Mouse (Mus musculus): ENCODE data around the gene Camk2d. TPM values are rescaled to one million over a fixed set of nuclear protein-coding genes. Genes with fewer than 3 reads are reported as not detected.

Camk2d gene
- polyA plus RNA-seq, 2 experiments from 2014 or later = 62.2 to 75.6 TPM

- ATAC-seq = peak; percentile 34
Observed at GRCm38 (mm10) chr3:126822374-126822773, 226.3 kb downstream of the Camk2d start.

GRCm38 (mm10) chr3:126824930-126825329 is 228.8 kb downstream of the Camk2d start:
- ATAC-seq = peak; percentile 91

DNA sequence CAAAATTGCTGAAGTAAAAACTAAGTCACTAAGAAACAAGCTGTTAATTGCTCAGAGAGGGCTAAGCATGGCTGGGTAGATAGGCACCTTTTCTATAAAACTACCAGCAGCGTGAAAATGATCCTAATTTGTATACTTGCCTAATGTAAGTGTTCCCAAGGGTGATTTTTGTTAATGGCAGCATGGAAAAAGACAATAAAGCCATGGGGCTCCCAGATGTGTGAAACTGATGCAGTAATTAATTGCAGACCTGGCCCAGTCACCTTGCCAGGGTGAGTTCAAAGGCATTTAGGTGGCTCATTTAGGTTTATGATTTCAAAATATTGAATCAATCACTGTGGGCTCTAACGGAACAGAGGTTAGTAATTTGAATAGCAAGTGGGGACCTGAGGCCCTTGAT is 230.1 kb downstream of the Camk2d start:
- no peak for ATAC-seq

- ATAC-seq = no peak
Observed at GRCm38 (mm10) chr3:126827900-126828299, 231.8 kb downstream of the Camk2d start.

DNA sequence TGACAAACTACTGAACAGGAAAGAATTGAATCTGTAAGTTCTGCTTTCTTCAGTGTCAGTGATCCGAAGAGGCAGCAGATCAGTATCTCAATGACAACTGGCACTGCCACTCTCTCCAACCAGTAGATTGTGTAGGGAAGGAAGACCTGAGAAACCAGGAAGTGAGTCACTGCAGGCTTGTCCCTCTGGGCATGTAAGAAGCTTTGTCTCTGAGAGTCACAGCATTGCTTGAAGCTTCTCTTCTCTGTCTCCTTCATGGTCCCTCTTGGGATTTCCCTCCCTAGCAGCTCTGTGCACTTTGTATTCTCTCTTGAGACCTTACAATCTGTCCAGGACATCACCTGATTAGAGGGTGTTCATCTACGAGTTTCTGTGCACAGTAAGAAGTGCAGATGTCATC is 233.7 kb downstream of the Camk2d start:
- ATAC-seq = no peak

DNA sequence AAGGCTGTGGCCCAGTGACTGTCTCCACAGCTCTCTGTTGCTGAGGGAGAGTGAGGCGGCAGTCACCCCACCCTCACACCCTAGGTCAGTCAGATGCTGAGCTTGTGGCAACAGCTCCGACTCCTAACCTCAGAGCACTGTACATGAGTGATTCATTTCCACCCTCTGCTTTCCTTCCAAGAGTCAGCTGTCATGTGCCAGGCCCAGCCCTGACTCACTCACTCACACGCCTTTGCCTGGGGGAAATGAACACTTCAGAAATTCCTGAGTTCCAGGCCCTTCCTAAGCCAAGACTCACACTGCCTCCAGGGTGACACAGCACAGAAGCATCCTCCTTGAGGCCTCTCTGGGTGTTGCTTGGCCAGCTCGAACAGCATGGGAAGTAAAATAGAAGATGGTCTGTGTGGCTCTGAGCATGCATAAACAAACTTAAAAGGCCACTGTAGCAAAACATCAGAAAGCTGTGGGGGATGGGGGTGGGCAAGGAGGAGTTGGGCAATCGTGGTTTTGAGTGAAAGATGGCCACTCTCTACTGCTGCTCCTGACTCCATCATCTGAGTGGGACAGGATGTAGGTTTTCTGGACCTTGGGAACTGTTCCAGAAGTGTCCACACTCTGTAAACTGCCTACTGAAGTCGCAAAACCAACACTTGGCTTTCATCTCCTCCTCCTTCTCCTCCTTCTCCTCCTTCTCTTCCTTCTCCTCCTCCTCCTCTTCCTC is 235.5 kb downstream of the Camk2d start:
- no peak for ATAC-seq

DNA sequence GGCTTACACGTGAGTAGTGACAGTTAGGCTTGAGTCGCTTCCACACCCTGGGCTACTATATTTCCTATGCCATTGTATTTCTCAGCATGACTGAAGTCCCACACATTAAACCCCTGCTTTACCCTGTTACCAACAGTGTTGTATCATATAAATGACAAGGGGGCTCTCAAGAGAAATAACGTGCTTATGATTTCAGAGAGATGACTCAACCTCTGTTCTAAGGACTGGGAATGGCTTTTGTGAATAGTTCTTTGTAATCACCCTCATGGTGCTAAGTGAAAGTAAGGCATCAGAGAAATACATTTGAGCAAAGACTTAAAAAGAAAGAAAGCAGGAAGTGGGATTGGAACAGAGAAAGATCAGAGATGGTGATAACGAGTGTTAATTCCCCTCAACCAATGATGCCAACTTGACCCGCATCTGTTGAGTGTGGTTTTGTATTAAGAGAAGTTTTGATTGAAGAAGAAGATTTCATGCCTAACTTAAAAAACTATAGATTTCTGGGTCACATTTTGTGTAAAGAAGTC is 238.6 kb downstream of the Camk2d start:
- peak; percentile 82 for ATAC-seq

GRCm38 (mm10) chr3:126842780-126843179 is 246.7 kb downstream of the Camk2d start:
- ATAC-seq = no peak

- no peak for ATAC-seq
Observed at GRCm38 (mm10) chr3:126844809-126845208, 248.7 kb downstream of the Camk2d start.

DNA sequence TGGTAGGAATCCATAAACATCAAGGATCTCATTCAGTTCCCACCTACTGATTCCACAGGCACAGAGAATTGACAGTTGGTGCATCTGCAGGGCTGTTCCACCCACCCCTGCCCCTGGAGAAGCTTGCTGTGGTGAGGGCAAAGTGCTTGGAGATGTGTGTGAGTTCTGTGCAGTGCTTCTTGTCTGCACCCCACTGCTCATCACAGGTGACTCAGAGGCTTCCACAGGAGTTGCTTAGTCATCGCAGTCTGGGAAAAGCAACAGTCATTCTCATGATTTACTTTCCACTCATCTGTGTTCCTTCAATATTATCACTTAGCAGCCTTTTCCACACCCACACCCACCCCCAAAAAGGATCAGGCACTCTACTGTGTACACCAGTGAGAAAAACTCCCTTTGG is 252.0 kb downstream of the Camk2d start:
- no peak for ATAC-seq

DNA sequence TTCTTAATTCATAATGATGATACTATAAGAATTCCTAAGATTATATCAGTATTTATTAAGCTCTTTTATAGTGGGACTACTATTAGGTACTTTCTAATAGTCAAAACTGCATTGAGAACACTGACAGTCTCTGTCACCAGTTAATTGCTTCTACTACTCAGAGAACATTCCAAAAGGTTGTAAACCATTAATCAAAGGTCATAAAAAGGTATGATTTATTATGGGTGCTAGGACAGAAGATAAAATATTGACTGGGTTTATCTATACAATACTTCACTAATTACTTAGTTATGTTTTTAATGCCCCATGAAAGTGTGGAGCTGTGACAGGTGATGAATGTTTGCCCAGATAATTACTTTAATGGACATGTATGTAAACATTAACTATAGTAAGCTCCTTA is 264.3 kb downstream of the Camk2d start:
- no peak for ATAC-seq

- ATAC-seq = no peak
Observed at GRCm38 (mm10) chr3:126869561-126869960, 273.5 kb downstream of the Camk2d start.

GRCm38 (mm10) chr3:126870688-126871087 is 274.6 kb downstream of the Camk2d start:
- ATAC-seq = no peak

DNA sequence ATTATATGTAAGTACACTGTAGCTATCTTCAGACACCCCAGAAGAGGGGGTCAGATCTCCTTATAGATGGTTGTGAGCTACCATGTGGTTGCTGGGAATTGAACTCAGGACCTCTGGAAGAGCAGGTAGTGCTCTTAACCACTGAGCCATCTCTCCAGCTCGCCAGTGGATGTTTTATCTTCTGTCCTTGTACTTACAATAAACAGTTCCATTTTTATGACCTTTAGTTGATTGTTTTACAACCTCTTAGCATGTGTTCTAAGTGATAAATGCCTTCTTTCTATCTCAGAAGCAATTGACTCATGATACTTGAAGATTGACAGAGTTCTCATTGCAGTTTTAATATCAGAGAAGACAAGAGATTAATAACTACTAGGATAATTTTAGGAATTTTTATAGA is 282.1 kb downstream of the Camk2d start:
- ATAC-seq = no peak

DNA sequence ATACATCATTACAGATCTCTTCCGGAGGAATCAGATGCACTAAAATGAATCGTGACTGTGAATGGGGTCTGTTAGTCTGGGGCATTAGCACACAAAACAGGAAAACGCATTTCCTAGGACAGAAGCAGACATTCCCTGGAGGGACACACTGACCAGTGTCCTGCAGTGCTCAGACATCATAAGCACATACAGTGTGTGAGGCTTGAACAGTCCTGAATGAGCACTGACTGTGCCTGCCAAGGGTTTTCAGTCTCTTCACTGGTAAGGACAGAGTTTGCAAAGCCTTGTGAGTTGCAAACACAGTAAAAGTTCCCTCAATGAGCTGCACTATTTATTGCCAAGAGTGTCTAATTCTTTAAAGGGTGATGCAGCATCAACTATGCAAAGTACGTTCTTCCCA is 290.0 kb downstream of the Camk2d start:
- no peak for ATAC-seq

GRCm38 (mm10) chr3:126886644-126887043 is 290.5 kb downstream of the Camk2d start:
- ATAC-seq = no peak

Other genes starting within 250 kb of the Camk2d start
- not detected for gene Arsj, start 232.6 kb upstream of the Camk2d start, polyA plus RNA-seq (2017; shearing (Covaris generic))